Mouse (Mus musculus) layer of hippocampus, adult 9-10 months (tissue): Measurements from ENCODE around the gene Olfr478.
"Not testable (repeated sequence)": the region's sequence is repeated elsewhere in the genome, so short reads cannot be mapped to it uniquely, and the experiment has no call there.

Experiments
- DNase-seq: peaks from one replicate; pipeline ENCODE4 v3.0.0; 2022; ENCODE audit warnings: low spot score

The Olfr478 gene

GRCm38 (mm10) chr7:108033889-108034288 lies at the start of gene Olfr478:
Gene Olfr478, minus strand, starts transcription at chr7:108033989.
- no peak for DNase-seq

GRCm38 (mm10) chr7:108079555-108079954 lies 45.8 kb upstream of the Olfr478 start, which contains the start of gene Olfr481:
Gene Olfr481, plus strand, starts transcription at chr7:108079855.
- DNase-seq, result no peak

- DNase-seq, result no peak
Observed at GRCm38 (mm10) chr7:108067246-108067645, 33.5 kb upstream of the Olfr478 start, which contains the start of gene Olfr480. Gene Olfr480, minus strand, starts transcription at chr7:108067346.

GRCm38 (mm10) chr7:108050393-108050792 lies 16.6 kb upstream of the Olfr478 start, which contains the start of gene Olfr479:
Gene Olfr479, plus strand, starts transcription at chr7:108050693.
- no peak for DNase-seq

GRCm38 (mm10) chr7:108014256-108014655 lies 19.5 kb downstream of the Olfr478 start:
- DNase-seq, result not testable (repeated sequence)

- no peak for DNase-seq
Observed at GRCm38 (mm10) chr7:107986393-107986792, 47.4 kb downstream of the Olfr478 start, which contains the start of gene Olfr477. Gene Olfr477, plus strand, starts transcription at chr7:107986693.
